Mouse (Mus musculus): ENCODE data around the gene Zfp296. TPM values are rescaled to one million over a fixed set of nuclear protein-coding genes. Genes with fewer than 3 reads are reported as not detected.

The Zfp296 gene
- 1 to 10 TPM; 1.2 to 1.3 TPM for total RNA-seq (2021)

- no peak for DNase-seq (ENCODE audit: low spot score in 2 of 2)
- intact Hi-C loops (cut with DNase I), result no loop called here
Measured at GRCm38 (mm10) chr7:19577141-19577852, at the start of gene Zfp296, which contains the start of gene Gemin7. Gene Zfp296 (plus strand): TSS chr7:19577287. Gene Gemin7 (minus strand): TSS chr7:19577595.

- DNase-seq (ENCODE audit: low spot score in 2 of 2), result no peak
- intact Hi-C loops (cut with DNase I), result no loop called here
Measured at GRCm38 (mm10) chr7:19531077-19531476, 46.0 kb upstream of the Zfp296 start.

- no peak for DNase-seq (ENCODE audit: low spot score in 2 of 2)
- intact Hi-C loops (cut with DNase I), result no loop called here
Measured at GRCm38 (mm10) chr7:19532240-19532639, 44.8 kb upstream of the Zfp296 start.

- DNase-seq (ENCODE audit: low spot score in 2 of 2), result no peak
- intact Hi-C loops (cut with DNase I), result no loop called here
Measured at GRCm38 (mm10) chr7:19534676-19535075, 42.4 kb upstream of the Zfp296 start.

GRCm38 (mm10) chr7:19540771-19541566, 36.1 kb upstream of the Zfp296 start:
- intact Hi-C loops (cut with DNase I), result no loop called here
- no peak for DNase-seq (ENCODE audit: low spot score in 2 of 2)

GRCm38 (mm10) chr7:19541681-19542154, 35.4 kb upstream of the Zfp296 start:
- DNase-seq (ENCODE audit: low spot score in 2 of 2), result no peak
- intact Hi-C loops (cut with DNase I), result no loop called here

- DNase-seq (ENCODE audit: low spot score in 2 of 2), result no peak
- intact Hi-C loops (cut with DNase I), result no loop called here
Measured at GRCm38 (mm10) chr7:19542155-19542691, 34.9 kb upstream of the Zfp296 start.

GRCm38 (mm10) chr7:19543584-19543983, 33.5 kb upstream of the Zfp296 start:
- intact Hi-C loops (cut with DNase I), result no loop called here
- DNase-seq (ENCODE audit: low spot score in 2 of 2), result no peak

- no peak for DNase-seq (ENCODE audit: low spot score in 2 of 2)
- intact Hi-C loops (cut with DNase I), result no loop called here
Measured at GRCm38 (mm10) chr7:19546007-19546406, 31.1 kb upstream of the Zfp296 start.

GRCm38 (mm10) chr7:19547344-19547969, 29.6 kb upstream of the Zfp296 start:
- DNase-seq (ENCODE audit: low spot score in 2 of 2), result no peak
- intact Hi-C loops (cut with DNase I), result no loop called here

GRCm38 (mm10) chr7:19549394-19549793, 27.7 kb upstream of the Zfp296 start:
- intact Hi-C loops (cut with DNase I), result no loop called here
- DNase-seq (ENCODE audit: low spot score in 2 of 2), result no peak

- intact Hi-C loops (cut with DNase I), result no loop called here
- no peak for DNase-seq (ENCODE audit: low spot score in 2 of 2)
Measured at GRCm38 (mm10) chr7:19551634-19552033, 25.5 kb upstream of the Zfp296 start.

- no peak for DNase-seq (ENCODE audit: low spot score in 2 of 2)
- intact Hi-C loops (cut with DNase I), result no loop called here
Measured at GRCm38 (mm10) chr7:19552443-19552842, 24.6 kb upstream of the Zfp296 start.

GRCm38 (mm10) chr7:19554168-19554567, 22.9 kb upstream of the Zfp296 start:
- intact Hi-C loops (cut with DNase I), result no loop called here

GRCm38 (mm10) chr7:19557086-19557485, 20.0 kb upstream of the Zfp296 start:
- intact Hi-C loops (cut with DNase I), result no loop called here
- DNase-seq (ENCODE audit: low spot score in 2 of 2), result no peak

More at GRCm38 (mm10) chr7:19554168-19554567, 22.9 kb upstream of the Zfp296 start:
- DNase-seq (ENCODE audit: low spot score in 2 of 2), result peak; percentile 68 to 72

- peak; percentile 32 to 69 for DNase-seq (ENCODE audit: low spot score in 2 of 2)
Measured at GRCm38 (mm10) chr7:19557982-19558900, 18.8 kb upstream of the Zfp296 start.

GRCm38 (mm10) chr7:19558965-19559364, 18.1 kb upstream of the Zfp296 start:
- intact Hi-C loops (cut with DNase I), result no loop called here

More at GRCm38 (mm10) chr7:19557982-19558900, 18.8 kb upstream of the Zfp296 start:
- intact Hi-C loops (cut with DNase I), result no loop called here

GRCm38 (mm10) chr7:19560491-19561260, 16.4 kb upstream of the Zfp296 start:
- intact Hi-C loops (cut with DNase I), result loop anchor here (5.0 kb wide), 2 partner anchors 38 to 53 kb away; partner anchors contain the start of genes Bloc1s3 and Trappc6a
- no peak for DNase-seq (ENCODE audit: low spot score in 2 of 2)

More at GRCm38 (mm10) chr7:19558965-19559364, 18.1 kb upstream of the Zfp296 start:
- DNase-seq (ENCODE audit: low spot score in 2 of 2), result no peak

Data from left cerebral cortex, postnatal 36 days (tissue).